Mouse (Mus musculus): ENCODE data around the gene Tenm4. TPM values are rescaled to one million over a fixed set of nuclear protein-coding genes. Genes with fewer than 3 reads are reported as not detected.

Tenm4 gene
- total and polyA plus RNA-seq, 3 experiments: 9.2 to 15.2 TPM; not detected in 1

- no peaks in the 10 kb centered on the region for H3K27me3 ChIP-seq (ENCODE audit: control insufficient read depth in 1 of 2, insufficient read depth in 2 of 2, low read length in 2 of 2)
- no peaks in the 10 kb centered on the region for H3K79me2 ChIP-seq (ENCODE audit: control insufficient read depth, insufficient read depth, low read length, poor library complexity)
- no peak overlapping the region for H3K27ac ChIP-seq (ENCODE audit: control insufficient read depth, low read depth, low read length)
- TF ChIP-seq NELFE (IDR thresholded peaks at IDR 0.05; ENCODE audit: low read depth, low read length) (no peak), POLR2A (IDR thresholded peaks at IDR 0.05; ENCODE audit: control insufficient read depth in 1 of 2, insufficient read depth in 1 of 2, low read depth in 1 of 2, low read length in 2 of 2, poor library complexity in 1 of 2) (0 out of 4 replicates have a peak, but pooled peaks of 1 of the 2 experiments have one; percentile 24)
- no peak for DNase-seq (ENCODE audit: low read depth, low spot score)
- H3K9me3 ChIP-seq (replicated peaks; ENCODE audit: insufficient read depth, low read length): no peaks in the 10 kb centered on the region
- H3K36me3 ChIP-seq (ENCODE audit: control insufficient read depth in 1 of 2, insufficient read depth in 2 of 2, low read length in 2 of 2): no peaks in the 10 kb centered on the region
- H3K4me1 ChIP-seq (ENCODE audit: control insufficient read depth in 1 of 2, insufficient read depth in 2 of 2, low read length in 2 of 2): no peaks in the 10 kb centered on the region
- H3K9ac ChIP-seq (ENCODE audit: control insufficient read depth, low read depth, low read length, poor library complexity, severe bottlenecking): no peak overlapping the region
- H3K4me3 ChIP-seq (ENCODE audit: control insufficient read depth in 1 of 2, insufficient read depth in 1 of 2, low read depth in 2 of 2, low read length in 2 of 2): no peak overlapping the region
Measured at GRCm38 (mm10) chr7:96209783-96210524, 38.9 kb downstream of the Tenm4 start.

GRCm38 (mm10) chr7:96210525-96211369 lies 39.7 kb downstream of the Tenm4 start:
- no peak overlapping the region for H3K27ac ChIP-seq (ENCODE audit: control insufficient read depth, low read depth, low read length)
- H3K79me2 ChIP-seq (ENCODE audit: control insufficient read depth, insufficient read depth, low read length, poor library complexity): no peaks in the 10 kb centered on the region
- H3K36me3 ChIP-seq (ENCODE audit: control insufficient read depth in 1 of 2, insufficient read depth in 2 of 2, low read length in 2 of 2): no peaks in the 10 kb centered on the region
- TF ChIP-seq POLR2A (IDR thresholded peaks at IDR 0.05; ENCODE audit: control insufficient read depth in 1 of 2, insufficient read depth in 1 of 2, low read depth in 1 of 2, low read length in 2 of 2, poor library complexity in 1 of 2) (no peak), POLR2AphosphoS2 (IDR thresholded peaks at IDR 0.05; ENCODE audit: low read length) (no peak), BHLHE40 (IDR thresholded peaks at IDR 0.05; ENCODE audit: borderline replicate concordance, low read depth, low read length) (no peak), ZC3H11A (IDR thresholded peaks at IDR 0.05; ENCODE audit: low read depth, low read length) (no peak), NELFE (IDR thresholded peaks at IDR 0.05; ENCODE audit: low read depth, low read length) (no peak), USF1 (IDR thresholded peaks at IDR 0.05; ENCODE audit: low read depth, low read length) (no peak), POLR2AphosphoS5 (IDR thresholded peaks at IDR 0.05; ENCODE audit: borderline replicate concordance, low read depth, low read length) (no peak), E2F4 (IDR thresholded peaks at IDR 0.05; ENCODE audit: borderline replicate concordance, low read depth, low read length) (no peak), USF2 (IDR thresholded peaks at IDR 0.05; ENCODE audit: borderline replicate concordance in 1 of 2, insufficient read depth in 1 of 2, low read depth in 1 of 2, low read length in 2 of 2) (no peak), TBP (IDR thresholded peaks at IDR 0.05; ENCODE audit: low read depth, low read length) (no peak), MYB (IDR thresholded peaks at IDR 0.05; ENCODE audit: low read depth, low read length) (no peak), JUND (IDR thresholded peaks at IDR 0.05; ENCODE audit: low read depth, low read length) (no peak), KAT2A (conservative IDR thresholded peaks at IDR 0.05; ENCODE audit: low read depth, low read length) (no peak), ZKSCAN1 (IDR thresholded peaks at IDR 0.05; ENCODE audit: low read depth, low read length) (no peak), TCF12 (IDR thresholded peaks at IDR 0.05; ENCODE audit: low read depth, low read length) (no peak), SMC3 (IDR thresholded peaks at IDR 0.05; ENCODE audit: low read depth, low read length) (no peak), MYC (IDR thresholded peaks at IDR 0.05; ENCODE audit: low read depth, low read length) (no peak), UBTF (IDR thresholded peaks at IDR 0.05; ENCODE audit: borderline replicate concordance, insufficient read depth, low read depth, low read length) (no peak), ELF1 (IDR thresholded peaks at IDR 0.05; ENCODE audit: low read depth, low read length) (no peak), CHD1 (IDR thresholded peaks at IDR 0.05; ENCODE audit: low read depth, low read length) (no peak)
- no peaks in the 10 kb centered on the region for H3K9me3 ChIP-seq (replicated peaks; ENCODE audit: insufficient read depth, low read length)
- no peaks in the 10 kb centered on the region for H3K27me3 ChIP-seq (ENCODE audit: control insufficient read depth in 1 of 2, insufficient read depth in 2 of 2, low read length in 2 of 2)
- no peak overlapping the region for H3K4me3 ChIP-seq (ENCODE audit: control insufficient read depth in 1 of 2, insufficient read depth in 1 of 2, low read depth in 2 of 2, low read length in 2 of 2)
- H3K9ac ChIP-seq (ENCODE audit: control insufficient read depth, low read depth, low read length, poor library complexity, severe bottlenecking): no peak overlapping the region
- DNase-seq (ENCODE audit: low read depth, low spot score): no peak
- no peaks in the 10 kb centered on the region for H3K4me1 ChIP-seq (ENCODE audit: control insufficient read depth in 1 of 2, insufficient read depth in 2 of 2, low read length in 2 of 2)
